Mouse (Mus musculus): ENCODE measurements around the gene Rbfox2.

The Rbfox2 gene

GRCm38 (mm10) chr15:77344127-77345125 is 37.6 kb upstream of the Rbfox2 start:
- no peaks in the 10 kb centered on the region for H3K36me3 ChIP-seq (ENCODE audit: insufficient read depth, low read length)
- H3K4me3 ChIP-seq (replicated peaks; ENCODE audit: low read length), result peak overlapping the region; percentile 74
- TF ChIP-seq CTCF (conservative IDR thresholded peaks at IDR 0.05; ENCODE audit: low read length), result no peak
- no peak for TF ChIP-seq POU5F1 (IDR thresholded peaks at IDR 0.05; ENCODE audit: borderline replicate concordance, low read length)
- no peak for TF ChIP-seq NANOG (IDR thresholded peaks at IDR 0.05; ENCODE audit: borderline replicate concordance, low read length)
- H3K4me1 ChIP-seq (replicated peaks; ENCODE audit: low read depth, low read length), result peaks cover 98% of the 10 kb centered on the region
- no peaks in the 10 kb centered on the region for H3K27me3 ChIP-seq (ENCODE audit: insufficient read depth, low read length)
- no peaks in the 10 kb centered on the region for H3K9me3 ChIP-seq (ENCODE audit: low read length)

DNA sequence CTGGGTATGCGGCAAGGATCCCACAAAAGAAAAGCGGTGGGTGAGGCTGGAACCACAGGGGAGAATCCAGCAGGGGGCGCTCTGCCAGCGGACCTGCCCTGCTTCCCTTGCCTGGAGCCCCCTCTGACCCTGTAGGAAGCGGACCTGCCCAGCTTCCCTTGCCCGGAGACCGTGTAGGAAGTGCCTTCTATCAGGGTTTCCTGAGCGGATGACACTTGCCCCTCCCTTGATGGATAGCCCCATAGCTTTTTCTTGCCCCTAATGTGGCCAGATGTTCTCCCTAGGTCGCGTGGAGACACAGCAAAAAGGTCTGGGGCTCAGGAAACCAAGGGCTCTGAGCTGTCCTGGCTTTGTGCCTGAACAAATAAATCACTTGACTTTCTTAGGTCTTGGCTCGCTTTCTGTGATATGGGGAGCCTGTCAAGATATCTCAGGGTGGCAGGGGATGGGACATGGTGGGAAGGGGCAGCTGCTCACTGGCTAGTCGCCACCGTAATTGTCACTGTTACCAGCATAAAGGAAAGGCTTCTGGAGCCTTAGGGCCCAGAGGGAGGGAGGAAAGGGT is 36.8 kb upstream of the Rbfox2 start:
- H3K4me3 ChIP-seq (replicated peaks; ENCODE audit: low read length), result peak overlapping the region; percentile 74
- no peaks in the 10 kb centered on the region for H3K36me3 ChIP-seq (ENCODE audit: insufficient read depth, low read length)
- peaks cover 95% of the 10 kb centered on the region for H3K4me1 ChIP-seq (replicated peaks; ENCODE audit: low read depth, low read length)
- no peaks in the 10 kb centered on the region for H3K9me3 ChIP-seq (ENCODE audit: low read length)
- no peaks in the 10 kb centered on the region for H3K27me3 ChIP-seq (ENCODE audit: insufficient read depth, low read length)
- peak; percentile 90 for TF ChIP-seq CTCF (conservative IDR thresholded peaks at IDR 0.05; ENCODE audit: low read length)
- TF ChIP-seq NANOG (IDR thresholded peaks at IDR 0.05; ENCODE audit: borderline replicate concordance, low read length), result no peak

GRCm38 (mm10) chr15:77342962-77343526 is 36.2 kb upstream of the Rbfox2 start:
- no peaks in the 10 kb centered on the region for H3K27me3 ChIP-seq (ENCODE audit: insufficient read depth, low read length)
- no peak for TF ChIP-seq POU5F1 (IDR thresholded peaks at IDR 0.05; ENCODE audit: borderline replicate concordance, low read length)
- no peak for TF ChIP-seq NANOG (IDR thresholded peaks at IDR 0.05; ENCODE audit: borderline replicate concordance, low read length)
- no peak for TF ChIP-seq CTCF (conservative IDR thresholded peaks at IDR 0.05; ENCODE audit: low read length)
- H3K36me3 ChIP-seq (ENCODE audit: insufficient read depth, low read length), result no peaks in the 10 kb centered on the region
- H3K9me3 ChIP-seq (ENCODE audit: low read length), result no peaks in the 10 kb centered on the region
- peaks cover 93% of the 10 kb centered on the region for H3K4me1 ChIP-seq (replicated peaks; ENCODE audit: low read depth, low read length)
- H3K4me3 ChIP-seq (replicated peaks; ENCODE audit: low read length), result peak overlapping the region; percentile 74

DNA sequence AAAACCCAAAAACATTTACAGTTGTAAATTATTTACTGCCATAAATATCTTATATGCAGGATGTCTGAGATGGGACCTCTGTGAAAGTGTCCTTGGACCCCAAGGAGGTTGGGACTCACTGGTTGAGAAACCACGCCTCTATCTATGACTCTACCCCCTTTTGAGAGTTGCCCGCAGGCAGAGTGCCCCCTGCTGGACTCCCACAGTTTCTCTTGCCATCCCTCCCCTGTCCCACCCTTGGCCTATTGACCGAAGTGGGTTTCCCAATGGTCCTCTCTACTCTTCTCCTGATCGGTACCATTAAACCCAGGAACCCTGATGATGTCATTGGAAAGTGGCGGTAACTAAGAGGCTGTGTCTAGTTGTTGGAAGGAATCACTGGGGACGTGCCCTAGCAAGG is 35.2 kb upstream of the Rbfox2 start:
- H3K9me3 ChIP-seq (ENCODE audit: low read length), result no peaks in the 10 kb centered on the region
- H3K27me3 ChIP-seq (ENCODE audit: insufficient read depth, low read length), result no peaks in the 10 kb centered on the region
- peak overlapping the region; percentile 74 for H3K4me3 ChIP-seq (replicated peaks; ENCODE audit: low read length)
- peak; percentile 59 for TF ChIP-seq CTCF (conservative IDR thresholded peaks at IDR 0.05; ENCODE audit: low read length)
- no peak for TF ChIP-seq POU5F1 (IDR thresholded peaks at IDR 0.05; ENCODE audit: borderline replicate concordance, low read length)
- H3K4me1 ChIP-seq (replicated peaks; ENCODE audit: low read depth, low read length), result peaks cover 92% of the 10 kb centered on the region
- no peaks in the 10 kb centered on the region for H3K36me3 ChIP-seq (ENCODE audit: insufficient read depth, low read length)

- Histone ChIP-seq H3K4me1 (replicated peaks; ENCODE audit: low read depth, low read length) (peaks cover 90% of the 10 kb centered on the region), H3K4me3 (replicated peaks; ENCODE audit: low read length) (0 out of 2 replicates have a peak overlapping the region, but pooled peaks have one; percentile 3), H3K9me3 (ENCODE audit: low read length) (no peaks in the 10 kb centered on the region), H3K27me3 (ENCODE audit: insufficient read depth, low read length) (no peaks in the 10 kb centered on the region), H3K36me3 (ENCODE audit: insufficient read depth, low read length) (no peaks in the 10 kb centered on the region)
- no peak for TF ChIP-seq POU5F1 (IDR thresholded peaks at IDR 0.05; ENCODE audit: borderline replicate concordance, low read length)
- TF ChIP-seq NANOG (IDR thresholded peaks at IDR 0.05; ENCODE audit: borderline replicate concordance, low read length), result no peak
Measured at GRCm38 (mm10) chr15:77340581-77340980, 33.8 kb upstream of the Rbfox2 start.

DNA sequence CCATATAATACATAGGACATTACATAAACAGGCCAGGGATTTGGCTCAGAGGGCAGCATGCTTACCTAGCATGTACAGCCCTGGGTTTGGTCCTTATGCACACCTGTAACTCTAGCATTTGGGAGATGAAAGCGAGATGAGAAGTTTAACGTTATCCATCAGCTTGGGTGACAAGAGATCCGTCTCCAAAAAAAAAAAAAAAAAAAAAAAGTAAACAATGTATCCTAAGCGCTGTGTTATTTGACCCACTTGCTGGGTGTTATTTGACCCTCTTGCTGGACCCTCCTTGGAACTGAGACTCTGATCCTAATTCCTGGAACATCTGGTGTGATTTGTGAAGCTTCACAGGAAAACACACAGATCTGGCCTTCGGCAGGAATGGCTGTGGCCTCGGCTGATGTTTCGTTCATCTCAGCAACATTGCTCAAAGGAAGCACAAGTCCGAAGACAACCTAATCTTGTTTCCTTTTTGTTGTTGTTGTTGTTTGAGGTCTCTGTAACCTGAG is 32.2 kb upstream of the Rbfox2 start:
- Histone ChIP-seq H3K4me3 (replicated peaks; ENCODE audit: low read length) (peak overlapping the region; percentile 82), H3K36me3 (ENCODE audit: insufficient read depth, low read length) (peaks cover 10% of the 10 kb centered on the region), H3K9me3 (ENCODE audit: low read length) (no peaks in the 10 kb centered on the region), H3K27me3 (ENCODE audit: insufficient read depth, low read length) (no peaks in the 10 kb centered on the region), H3K4me1 (replicated peaks; ENCODE audit: low read depth, low read length) (peaks cover 87% of the 10 kb centered on the region)
- no peak for TF ChIP-seq NANOG (IDR thresholded peaks at IDR 0.05; ENCODE audit: borderline replicate concordance, low read length)
- TF ChIP-seq CTCF (conservative IDR thresholded peaks at IDR 0.05; ENCODE audit: low read length), result no peak
- TF ChIP-seq POU5F1 (IDR thresholded peaks at IDR 0.05; ENCODE audit: borderline replicate concordance, low read length), result no peak

DNA sequence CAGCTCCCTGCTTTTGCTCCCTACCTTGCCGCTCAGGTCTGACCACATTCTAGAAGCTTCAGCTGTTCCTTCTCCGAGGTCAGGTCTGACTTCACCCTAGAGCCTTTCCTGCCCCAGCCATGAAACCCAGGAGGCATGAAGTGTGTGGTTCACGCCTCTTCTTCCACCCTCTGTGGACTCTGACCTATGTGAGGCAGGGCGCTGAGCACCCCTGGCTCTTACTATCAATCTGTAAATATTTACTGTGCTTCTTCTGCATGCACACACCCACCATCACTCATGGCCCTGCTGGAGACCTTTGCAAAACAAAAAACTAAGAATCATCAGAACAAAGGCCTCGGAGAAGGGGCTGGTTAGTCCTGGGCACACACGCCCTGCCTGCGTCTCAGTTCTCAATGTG is 31.6 kb upstream of the Rbfox2 start:
- no peaks in the 10 kb centered on the region for H3K27me3 ChIP-seq (ENCODE audit: insufficient read depth, low read length)
- peaks cover 87% of the 10 kb centered on the region for H3K4me1 ChIP-seq (replicated peaks; ENCODE audit: low read depth, low read length)
- no peak for TF ChIP-seq CTCF (conservative IDR thresholded peaks at IDR 0.05; ENCODE audit: low read length)
- no peak for TF ChIP-seq POU5F1 (IDR thresholded peaks at IDR 0.05; ENCODE audit: borderline replicate concordance, low read length)
- peak; percentile 86 for TF ChIP-seq NANOG (IDR thresholded peaks at IDR 0.05; ENCODE audit: borderline replicate concordance, low read length)
- H3K9me3 ChIP-seq (ENCODE audit: low read length), result no peaks in the 10 kb centered on the region
- peaks cover 10% of the 10 kb centered on the region for H3K36me3 ChIP-seq (ENCODE audit: insufficient read depth, low read length)
- peak overlapping the region; percentile 82 for H3K4me3 ChIP-seq (replicated peaks; ENCODE audit: low read length)

DNA sequence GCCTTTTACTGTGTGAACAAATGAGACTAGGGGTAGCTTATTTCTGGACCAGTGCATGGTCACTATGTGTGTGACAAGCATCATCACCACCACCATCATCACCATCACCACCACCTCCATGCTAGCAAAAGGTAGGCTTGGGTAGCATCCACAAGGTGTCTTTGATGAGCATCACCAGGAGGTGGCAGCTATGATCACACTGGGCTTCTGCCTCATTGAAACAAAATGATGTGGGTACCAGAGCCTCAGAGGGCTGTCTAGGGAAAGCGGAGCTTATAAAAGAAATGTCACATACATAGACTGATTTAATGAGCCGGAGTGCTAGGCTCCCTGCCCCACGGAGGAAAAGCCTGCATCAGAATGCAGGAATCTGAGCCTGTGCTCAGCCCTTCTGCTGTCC is 31.1 kb upstream of the Rbfox2 start:
- Histone ChIP-seq H3K4me1 (replicated peaks; ENCODE audit: low read depth, low read length) (peaks cover 87% of the 10 kb centered on the region), H3K4me3 (replicated peaks; ENCODE audit: low read length) (peak overlapping the region; percentile 82), H3K9me3 (ENCODE audit: low read length) (no peaks in the 10 kb centered on the region), H3K36me3 (ENCODE audit: insufficient read depth, low read length) (peaks cover 10% of the 10 kb centered on the region), H3K27me3 (ENCODE audit: insufficient read depth, low read length) (no peaks in the 10 kb centered on the region)
- TF ChIP-seq POU5F1 (IDR thresholded peaks at IDR 0.05; ENCODE audit: borderline replicate concordance, low read length) (no peak), NANOG (IDR thresholded peaks at IDR 0.05; ENCODE audit: borderline replicate concordance, low read length) (no peak), CTCF (conservative IDR thresholded peaks at IDR 0.05; ENCODE audit: low read length) (no peak; the same call in 1 of the 2 replicates)

All from E14TG2a.4 (cell line).